Mouse (Mus musculus): ENCODE measurements at regions not wholly inside any gene's neighbourhood (a gene's known extent, or its start where the extent isn't known, plus 50 kb on each side); places are given as distances from the start of the nearest gene placed in this dataset.

DNA sequence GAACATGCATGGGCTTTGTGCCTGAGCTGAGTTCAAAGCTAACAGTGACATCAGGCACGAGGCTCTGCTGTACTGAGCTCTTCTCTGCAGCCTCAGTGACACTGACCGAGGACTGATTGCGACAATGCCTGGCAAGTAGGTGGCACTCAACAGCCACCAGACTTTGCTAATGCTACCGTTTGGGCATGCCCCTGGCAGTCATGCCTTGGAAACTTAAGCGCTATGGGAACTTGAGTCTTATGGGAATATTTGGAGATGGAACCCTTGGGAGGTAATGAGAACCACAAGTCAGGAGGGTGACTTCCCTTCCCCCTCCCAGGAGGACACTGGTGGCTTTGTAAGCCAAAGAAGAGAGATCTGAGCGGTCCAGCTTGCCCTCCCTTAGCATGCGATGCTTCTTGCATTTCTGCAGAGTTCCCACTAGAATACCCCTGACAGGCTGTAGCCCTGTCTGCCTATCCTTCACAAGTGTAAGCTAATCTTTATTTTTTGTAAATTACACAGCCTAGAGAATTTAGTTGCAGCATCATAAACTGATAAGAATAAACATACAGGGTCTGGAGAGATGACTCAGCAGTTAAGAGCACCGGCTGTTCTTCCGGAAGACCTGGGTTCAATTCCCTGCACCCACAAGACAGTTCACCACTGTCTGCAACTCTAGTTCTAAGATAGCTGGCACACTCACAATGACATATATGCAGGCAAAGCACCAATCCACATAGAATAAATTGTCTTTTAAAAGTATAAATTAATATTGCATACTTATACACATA lies 86.4 kb upstream of the Commd3 start:
- H3K4me3 ChIP-seq (ENCODE audit: low read depth, low read length), result no peak overlapping the region
- TF ChIP-seq EP300 (IDR thresholded peaks at IDR 0.05; ENCODE audit: insufficient read depth, low read depth, low read length), result no peak
- TF ChIP-seq POLR2A (IDR thresholded peaks at IDR 0.05; ENCODE audit: insufficient read depth, low read length), result no peak
- no peak for TF ChIP-seq CTCF (IDR thresholded peaks at IDR 0.05; ENCODE audit: low read depth, low read length)
- no peak overlapping the region for H3K27ac ChIP-seq (ENCODE audit: insufficient read depth, low read length)
- H3K36me3 ChIP-seq (ENCODE audit: control insufficient read depth, insufficient read depth, low read length, poor library complexity, severe bottlenecking), result no peaks in the 10 kb centered on the region
- H3K4me1 ChIP-seq (ENCODE audit: control insufficient read depth, insufficient read depth, low read length), result no peaks in the 10 kb centered on the region
- H3K9ac ChIP-seq (ENCODE audit: low read depth, poor library complexity, severe bottlenecking), result no peak overlapping the region
- 0 out of 2 replicates have a peak, but pooled peaks cover 3% of the 10 kb centered on the region for H3K27me3 ChIP-seq (ENCODE audit: control insufficient read depth, insufficient read depth, low read length, poor library complexity, severe bottlenecking)
- H3K9me3 ChIP-seq (replicated peaks; ENCODE audit: control insufficient read depth, insufficient read depth, low read length, poor library complexity, severe bottlenecking), result no peaks in the 10 kb centered on the region; the same call in 1 of the 2 replicates

- TF ChIP-seq EP300 (IDR thresholded peaks at IDR 0.05; ENCODE audit: insufficient read depth, low read depth, low read length) (no peak), POLR2A (IDR thresholded peaks at IDR 0.05; ENCODE audit: insufficient read depth, low read length) (no peak), CTCF (IDR thresholded peaks at IDR 0.05; ENCODE audit: low read depth, low read length) (no peak)
- Histone ChIP-seq H3K36me3 (ENCODE audit: control insufficient read depth, insufficient read depth, low read length, poor library complexity, severe bottlenecking) (no peaks in the 10 kb centered on the region), H3K27me3 (ENCODE audit: control insufficient read depth, insufficient read depth, low read length, poor library complexity, severe bottlenecking) (no peaks in the 10 kb centered on the region), H3K9me3 (replicated peaks; ENCODE audit: control insufficient read depth, insufficient read depth, low read length, poor library complexity, severe bottlenecking) (peaks cover 4% of the 10 kb centered on the region; the same call in 1 of the 2 replicates), H3K27ac (ENCODE audit: insufficient read depth, low read length) (no peak overlapping the region), H3K4me1 (ENCODE audit: control insufficient read depth, insufficient read depth, low read length) (no peaks in the 10 kb centered on the region), H3K9ac (ENCODE audit: low read depth, poor library complexity, severe bottlenecking) (no peak overlapping the region), H3K4me3 (ENCODE audit: low read depth, low read length) (no peak overlapping the region)
Measured at GRCm38 (mm10) chr2:18558133-18558532, 114.1 kb upstream of the Commd3 start.

GRCm38 (mm10) chr2:18547964-18548643 lies 124.1 kb upstream of the Commd3 start:
- no peak for TF ChIP-seq EP300 (IDR thresholded peaks at IDR 0.05; ENCODE audit: insufficient read depth, low read depth, low read length)
- TF ChIP-seq POLR2A (IDR thresholded peaks at IDR 0.05; ENCODE audit: insufficient read depth, low read length), result no peak
- TF ChIP-seq CTCF (IDR thresholded peaks at IDR 0.05; ENCODE audit: low read depth, low read length), result no peak
- Histone ChIP-seq H3K27me3 (ENCODE audit: control insufficient read depth, insufficient read depth, low read length, poor library complexity, severe bottlenecking) (no peaks in the 10 kb centered on the region), H3K4me3 (ENCODE audit: low read depth, low read length) (no peak overlapping the region), H3K4me1 (ENCODE audit: control insufficient read depth, insufficient read depth, low read length) (no peaks in the 10 kb centered on the region), H3K9me3 (replicated peaks; ENCODE audit: control insufficient read depth, insufficient read depth, low read length, poor library complexity, severe bottlenecking) (no peaks in the 10 kb centered on the region), H3K36me3 (ENCODE audit: control insufficient read depth, insufficient read depth, low read length, poor library complexity, severe bottlenecking) (no peaks in the 10 kb centered on the region), H3K9ac (ENCODE audit: low read depth, poor library complexity, severe bottlenecking) (no peak overlapping the region), H3K27ac (ENCODE audit: insufficient read depth, low read length) (no peak overlapping the region)

GRCm38 (mm10) chr2:18524387-18524786 lies 131.8 kb upstream of the Dnajc1 start:
- H3K27me3 ChIP-seq (ENCODE audit: control insufficient read depth, insufficient read depth, low read length, poor library complexity, severe bottlenecking), result no peaks in the 10 kb centered on the region
- no peak overlapping the region for H3K9ac ChIP-seq (ENCODE audit: low read depth, poor library complexity, severe bottlenecking)
- H3K9me3 ChIP-seq (replicated peaks; ENCODE audit: control insufficient read depth, insufficient read depth, low read length, poor library complexity, severe bottlenecking), result no peaks in the 10 kb centered on the region
- H3K4me3 ChIP-seq (ENCODE audit: low read depth, low read length), result no peak overlapping the region
- no peaks in the 10 kb centered on the region for H3K36me3 ChIP-seq (ENCODE audit: control insufficient read depth, insufficient read depth, low read length, poor library complexity, severe bottlenecking)
- TF ChIP-seq CTCF (IDR thresholded peaks at IDR 0.05; ENCODE audit: low read depth, low read length) (no peak), EP300 (IDR thresholded peaks at IDR 0.05; ENCODE audit: insufficient read depth, low read depth, low read length) (no peak), POLR2A (IDR thresholded peaks at IDR 0.05; ENCODE audit: insufficient read depth, low read length) (no peak)
- H3K27ac ChIP-seq (ENCODE audit: insufficient read depth, low read length), result no peak overlapping the region
- no peaks in the 10 kb centered on the region for H3K4me1 ChIP-seq (ENCODE audit: control insufficient read depth, insufficient read depth, low read length)

DNA sequence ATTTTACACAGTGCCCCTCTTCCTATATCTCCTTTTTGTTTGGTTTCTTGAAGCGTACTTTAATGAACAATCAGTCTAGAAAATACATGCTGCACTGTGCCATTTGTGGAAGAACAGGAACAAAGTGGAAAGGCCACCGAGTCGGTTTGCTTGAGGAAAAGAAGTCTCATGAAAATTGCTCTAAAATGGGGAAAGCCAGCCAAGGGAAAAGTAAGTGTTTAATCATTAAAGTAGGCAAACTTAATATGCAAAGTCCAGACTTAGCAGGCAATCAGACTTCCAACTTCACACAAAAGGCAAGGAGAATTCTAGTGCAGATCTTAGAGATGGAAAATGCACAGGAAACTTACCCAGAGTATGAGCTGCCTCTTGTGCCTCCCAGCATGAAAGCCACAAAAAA lies 131.3 kb upstream of the Dnajc1 start:
- Histone ChIP-seq H3K27ac (ENCODE audit: insufficient read depth, low read length) (no peak overlapping the region), H3K4me3 (ENCODE audit: low read depth, low read length) (no peak overlapping the region), H3K9me3 (replicated peaks; ENCODE audit: control insufficient read depth, insufficient read depth, low read length, poor library complexity, severe bottlenecking) (no peaks in the 10 kb centered on the region), H3K27me3 (ENCODE audit: control insufficient read depth, insufficient read depth, low read length, poor library complexity, severe bottlenecking) (no peaks in the 10 kb centered on the region), H3K4me1 (ENCODE audit: control insufficient read depth, insufficient read depth, low read length) (no peaks in the 10 kb centered on the region), H3K36me3 (ENCODE audit: control insufficient read depth, insufficient read depth, low read length, poor library complexity, severe bottlenecking) (no peaks in the 10 kb centered on the region), H3K9ac (ENCODE audit: low read depth, poor library complexity, severe bottlenecking) (no peak overlapping the region)
- TF ChIP-seq POLR2A (IDR thresholded peaks at IDR 0.05; ENCODE audit: insufficient read depth, low read length) (no peak), CTCF (IDR thresholded peaks at IDR 0.05; ENCODE audit: low read depth, low read length) (no peak), EP300 (IDR thresholded peaks at IDR 0.05; ENCODE audit: insufficient read depth, low read depth, low read length) (no peak)

DNA sequence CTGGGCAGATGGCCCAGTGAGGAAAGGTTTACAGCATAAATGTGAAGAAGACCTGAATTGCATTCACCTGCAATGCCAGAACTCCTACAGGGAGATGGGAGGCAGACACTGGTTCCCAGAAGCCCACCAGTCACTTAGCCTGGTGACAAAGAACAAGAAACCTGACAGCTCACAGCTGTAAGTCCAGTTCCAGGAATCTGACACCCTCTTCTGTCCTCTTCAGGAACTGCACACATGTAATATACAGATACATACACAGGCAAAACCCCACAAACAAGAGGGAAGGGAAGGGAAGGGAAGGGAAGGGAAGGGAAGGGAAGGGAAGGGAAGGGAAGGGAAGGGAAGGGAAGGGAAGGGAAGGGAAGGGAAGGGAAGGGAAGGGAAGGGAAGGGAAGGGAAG lies 120.8 kb upstream of the Dnajc1 start:
- Histone ChIP-seq H3K36me3 (ENCODE audit: control insufficient read depth, insufficient read depth, low read length, poor library complexity, severe bottlenecking) (no peaks in the 10 kb centered on the region), H3K9ac (ENCODE audit: low read depth, poor library complexity, severe bottlenecking) (no peak overlapping the region), H3K27me3 (ENCODE audit: control insufficient read depth, insufficient read depth, low read length, poor library complexity, severe bottlenecking) (no peaks in the 10 kb centered on the region), H3K9me3 (replicated peaks; ENCODE audit: control insufficient read depth, insufficient read depth, low read length, poor library complexity, severe bottlenecking) (no peaks in the 10 kb centered on the region), H3K27ac (ENCODE audit: insufficient read depth, low read length) (no peak overlapping the region), H3K4me1 (ENCODE audit: control insufficient read depth, insufficient read depth, low read length) (peaks cover 2% of the 10 kb centered on the region), H3K4me3 (ENCODE audit: low read depth, low read length) (no peak overlapping the region)
- TF ChIP-seq POLR2A (IDR thresholded peaks at IDR 0.05; ENCODE audit: insufficient read depth, low read length) (no peak), EP300 (IDR thresholded peaks at IDR 0.05; ENCODE audit: insufficient read depth, low read depth, low read length) (no peak), CTCF (IDR thresholded peaks at IDR 0.05; ENCODE audit: low read depth, low read length) (no peak)
